Mouse (Mus musculus): Measurements from ENCODE around the gene Rhobtb1.

- no peak for TF ChIP-seq POLR2A (IDR thresholded peaks at IDR 0.05; ENCODE audit: borderline replicate concordance, extremely low read depth, low read depth, low read length)
- TF ChIP-seq CTCF (IDR thresholded peaks at IDR 0.05; ENCODE audit: insufficient read depth, low read length): no peak
Measured at GRCm38 (mm10) chr10:69259929-69260328, 108.7 kb downstream of the Rhobtb1 start.
